9 mouse cellular contexts compared by ENCODE assay signal in the genomic region with DNA sequence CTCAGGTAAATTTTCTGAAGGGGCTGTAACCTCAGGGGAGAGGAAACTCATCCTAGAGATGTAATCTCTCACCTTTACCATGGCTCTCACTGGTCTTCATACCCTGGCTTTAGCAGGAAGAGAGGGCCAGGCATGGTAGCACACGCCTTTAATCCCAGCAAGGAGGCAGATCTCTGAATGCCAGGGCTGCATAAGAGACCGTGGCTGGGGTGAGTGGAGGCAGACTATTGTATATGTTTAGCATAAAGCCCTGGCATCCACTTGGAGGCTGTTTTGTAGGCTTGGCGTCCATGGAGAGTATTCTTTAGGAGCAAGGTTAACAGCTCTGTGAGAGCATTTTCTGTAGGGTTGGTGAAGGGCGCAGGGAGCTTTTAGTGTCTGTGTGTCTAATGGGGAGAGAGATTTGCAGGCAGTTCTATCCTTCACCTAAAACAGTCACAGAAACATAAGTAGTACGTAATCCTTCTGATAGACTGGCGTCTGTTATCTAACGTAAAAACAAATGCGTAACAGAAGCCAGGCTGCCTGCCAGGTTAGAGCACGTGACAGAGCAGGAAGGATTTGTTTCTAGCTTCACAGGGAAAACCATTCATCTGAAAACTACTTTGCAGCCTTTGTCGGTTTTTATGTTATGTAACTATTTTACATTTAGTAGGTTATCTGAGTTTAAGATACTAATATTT. TPM values are rescaled to one million over a fixed set of nuclear protein-coding genes. Genes with fewer than 3 reads are reported as not detected.
A peak's percentile ranks its signal among the peaks of the same experiment; 100 is the strongest.
DNase-seq lines count a peak whose midpoint lies in the region; ATAC-seq and TF ChIP-seq lines count a peak whose summit lies in the region.
"Had no signal": no experiment of that assay in that cellular context is flagged by ENCODE, and none has a peak within 500 bp of the region (broad histone marks: within the 10 kb centered on the region; RNA-seq: fewer than 3 reads in every experiment).

No protein-coding gene starts in this region.

- no peaks in the 10 kb centered on the region for H3K79me2 ChIP-seq in liver, adult 2 months (ENCODE audit: control insufficient read depth, insufficient read depth, low read length)

- H3K9ac ChIP-seq in liver, adult 2 months (ENCODE audit: low read depth, low read length), result no peak overlapping the region
- 0 out of 2 replicates have a peak overlapping the region, but pooled peaks have one; percentile 2 for H3K9ac ChIP-seq in heart, postnatal 0 days (replicated peaks; ENCODE audit: low read depth, low read length)
- H3K9ac ChIP-seq: hindbrain, embryonic 15.5 days had no signal

- TF ChIP-seq EP300 in heart, postnatal 0 days (IDR thresholded peaks at IDR 0.05; ENCODE audit: low read depth), result no peak

- TF ChIP-seq CTCF in liver, adult 2 months (IDR thresholded peaks at IDR 0.05; ENCODE audit: low read depth, low read length), result no peak
- TF ChIP-seq CTCF in heart, postnatal 0 days (IDR thresholded peaks at IDR 0.05; ENCODE audit: low read depth), result no peak

- WGBS in liver, adult 2 months, result 68% methylated on average over 10 of the region's 10 CpGs
- WGBS in heart, postnatal 0 days, result 17% methylated on average over 10 of the region's 10 CpGs

- H3K36me3 ChIP-seq in liver, adult 2 months (ENCODE audit: control insufficient read depth, insufficient read depth, low read length), result no peaks in the 10 kb centered on the region; the same call in 1 of the 2 replicates
- 0 out of 2 replicates have a peak, but pooled peaks cover 7% of the 10 kb centered on the region for H3K36me3 ChIP-seq in heart, postnatal 0 days (replicated peaks; ENCODE audit: control insufficient read depth, insufficient read depth, low read length)

- H3K4me1 ChIP-seq in liver, adult 2 months (ENCODE audit: control insufficient read depth, insufficient read depth, low read length), result no peaks in the 10 kb centered on the region
- H3K4me1 ChIP-seq in heart, postnatal 0 days (ENCODE audit: control insufficient read depth, insufficient read depth), result peaks cover 5% of the 10 kb centered on the region
- H3K4me1 ChIP-seq: hindbrain, embryonic 15.5 days had no signal

- H3K27ac ChIP-seq in liver, adult 2 months (replicated peaks; ENCODE audit: insufficient read depth, low read depth, low read length), result no peak overlapping the region
- peak overlapping the region; percentile 62 for H3K27ac ChIP-seq in heart, postnatal 0 days (ENCODE audit: low read depth)
- H3K27ac ChIP-seq: hindbrain, embryonic 15.5 days had no signal

- H3K4me2 ChIP-seq in heart, postnatal 0 days (ENCODE audit: low read depth, low read length), result peak overlapping the region; percentile 14; the same call in 1 of the 2 replicates
- H3K4me2 ChIP-seq: hindbrain, embryonic 15.5 days had no signal

- DNase-seq in liver, adult 2 months (ENCODE audit: extremely low read depth, low read depth, low spot score), result peak; percentile 22
- DNase-seq in liver, result no peak
- DNase-seq in cerebellum, postnatal 10 days, result peak; percentile 56 to 66
- DNase-seq in heart, postnatal 0 days (ENCODE audit: low spot score), result peak; percentile 83
- peak; percentile 74 for DNase-seq in layer of hippocampus, postnatal 36 days
- DNase-seq in right cerebral cortex, postnatal 10 days (ENCODE audit: low spot score in 2 of 2), result peak; percentile 79 to 85
- no peak for DNase-seq in spleen, adult 12 weeks (ENCODE audit: low spot score)
- no peak for DNase-seq in B cell, adult 2 months

- no peaks in the 10 kb centered on the region for H3K9me3 ChIP-seq in heart, postnatal 0 days (replicated peaks; ENCODE audit: control insufficient read depth, low read length)
- H3K9me3 ChIP-seq: hindbrain, embryonic 15.5 days had no signal

- no peak for TF ChIP-seq POLR2A in liver, adult 2 months (IDR thresholded peaks at IDR 0.05; ENCODE audit: extremely low read depth, insufficient read depth, low read length)

- ATAC-seq in heart, postnatal 0 days (ENCODE audit: insufficient read depth, low read depth), result peak; percentile 75

- no peaks in the 10 kb centered on the region for H3K27me3 ChIP-seq in liver, adult 2 months (ENCODE audit: control insufficient read depth, insufficient read depth, low read length)
- no peaks in the 10 kb centered on the region for H3K27me3 ChIP-seq in heart, postnatal 0 days (ENCODE audit: control insufficient read depth, insufficient read depth, low read length)
- H3K27me3 ChIP-seq: hindbrain, embryonic 15.5 days had no signal

- H3K4me3 ChIP-seq in liver, adult 2 months (ENCODE audit: insufficient read depth, low read depth, low read length), result no peak overlapping the region
- no peak overlapping the region for H3K4me3 ChIP-seq in heart, postnatal 0 days (ENCODE audit: low read depth, low read length)
- H3K4me3 ChIP-seq: hindbrain, embryonic 15.5 days had no signal

RNA-seq across cellular contexts. Expression of a gene that starts 40.3 kb away (rescaled TPM):
- 3.5 and 4.2 TPM in 2 replicates for total RNA-seq in liver, adult 2 months (2014; rRNA removed)
- 0.43 and 0.63 TPM in 2 replicates for polyA plus RNA-seq in liver, adult 2 months (2012; rRNA removed)
- 3.3 and 7.2 TPM in 2 replicates for total RNA-seq in heart, postnatal 0 days (2014; rRNA removed; ENCODE audit: low replicate concordance)
- 8.7 and 9.7 TPM in 2 replicates for polyA plus RNA-seq in heart, postnatal 0 days (2015; fragmentation: Nextera tagmentation; extraction: Ambion mirVana)
- total RNA-seq in layer of hippocampus, postnatal 36 days (2021), result 10 to 100 TPM; 25.3 to 27.7 TPM

Comparison
In these comparisons a context has a peak if more than half of its experiments do, and no peak if none do; other contexts are left out.
1. DNase-seq: peak in liver, adult 2 months (single experiment), cerebellum, postnatal 10 days (2 of 2), heart, postnatal 0 days (single experiment), layer of hippocampus, postnatal 36 days (2 of 2) and right cerebral cortex, postnatal 10 days (2 of 2); none in liver (single experiment), spleen, adult 12 weeks (single experiment) and B cell, adult 2 months (0 of 2).